Mouse (Mus musculus) CH12.LX (cell line): ENCODE measurements at regions not wholly inside any gene's neighbourhood (a gene's known extent, or its start where the extent isn't known, plus 50 kb on each side); places are given as distances from the start of the nearest gene placed in this dataset.

ENCODE experiments used
- MAFK ChIP-seq: IDR thresholded peaks from 2 replicates; pipeline ENCODE4 v1.6.1; 2011; ENCODE audit warnings: low read length, improper control_type of control experiment; ENCODE audit not compliant: insufficient replicate concordance
- ZC3H11A ChIP-seq: IDR thresholded peaks from 2 replicates; pipeline ENCODE4 v1.6.1; 2012; ENCODE audit warnings: low read depth, mild to moderate bottlenecking, inconsistent platforms, low read length, improper control_type of control experiment

DNA sequence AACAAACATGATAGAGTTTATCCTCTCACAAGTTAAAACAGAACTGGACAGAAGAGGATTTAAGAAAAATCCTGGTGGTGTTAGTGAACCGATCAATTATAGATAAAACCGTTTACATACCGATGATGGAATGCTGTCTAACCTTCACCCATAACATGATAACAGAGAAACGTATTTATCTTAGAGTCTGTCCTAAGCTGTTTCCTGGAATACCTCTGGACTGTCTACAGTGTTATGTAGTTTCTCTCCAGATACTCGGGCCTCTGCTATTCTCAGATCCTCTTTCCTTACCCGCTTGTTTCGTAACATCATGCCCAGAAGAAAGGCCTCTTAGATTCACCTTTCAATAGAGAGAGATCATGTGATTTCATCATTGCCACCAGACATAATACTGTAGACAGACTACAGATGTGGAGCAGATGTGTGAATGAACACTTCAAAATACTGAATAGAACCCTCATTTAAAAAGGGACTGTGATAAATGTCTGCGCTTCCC is 75.9 kb upstream of the Fn1 start:
- TF ChIP-seq ZC3H11A = no peak
- no peak for TF ChIP-seq MAFK
